Mouse (Mus musculus) ES-E14 (cell line): Measurements from ENCODE around the gene Clock.

Experiments
- CHD2 ChIP-seq: IDR thresholded peaks from 2 replicates; pipeline ENCODE4 v1.6.1; 2014; ENCODE audit warnings: mild to moderate bottlenecking, low read depth, low read length, inconsistent platforms
- HCFC1 ChIP-seq: IDR thresholded peaks from 2 replicates; pipeline ENCODE4 v1.6.1; 2012; ENCODE audit warnings: low read length, inconsistent platforms, borderline replicate concordance; ENCODE audit not compliant: insufficient read depth
- ZNF384 ChIP-seq: IDR thresholded peaks from 2 replicates; pipeline ENCODE4 v1.6.1; 2012; ENCODE audit warnings: low read depth, low read length, inconsistent platforms

GRCm38 (mm10) chr5:76203171-76203570 lies 101.4 kb downstream of the Clock start:
- TF ChIP-seq ZNF384 (no peak), HCFC1 (no peak), CHD2 (no peak)
